29 mouse cellular contexts compared by ENCODE assay signal in the genomic region with DNA sequence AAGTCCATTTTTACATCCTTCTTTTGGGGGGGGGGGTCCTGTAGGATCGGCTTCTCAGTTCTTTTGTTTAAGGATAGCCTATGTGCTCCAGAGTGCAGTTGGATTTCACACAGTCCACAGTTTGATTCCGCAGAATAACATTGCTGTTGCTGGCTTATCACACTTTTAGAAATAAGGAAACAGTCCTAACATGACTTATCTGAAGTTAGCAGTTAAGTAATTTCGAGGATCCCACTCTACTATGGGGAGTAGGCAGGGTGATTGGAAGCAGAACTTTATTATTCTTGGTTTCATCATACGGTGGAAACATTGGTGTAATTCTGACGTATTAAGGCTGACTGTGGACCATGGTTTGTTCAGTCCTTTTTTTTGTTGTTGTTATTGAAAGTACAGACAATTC. TPM values are rescaled to one million over a fixed set of nuclear protein-coding genes. Genes with fewer than 3 reads are reported as not detected.
A peak's percentile ranks its signal among the peaks of the same experiment; 100 is the strongest.
DNase-seq lines count a peak whose midpoint lies in the region; ATAC-seq and TF ChIP-seq lines count a peak whose summit lies in the region.
"Had no signal": no experiment of that assay in that cellular context is flagged by ENCODE, and none has a peak within 500 bp of the region (broad histone marks: within the 10 kb centered on the region; RNA-seq: fewer than 3 reads in every experiment).

No protein-coding gene starts in this region.

- 66% methylated on average over 5 of the region's 5 CpGs for WGBS in liver, embryonic 12.5 days (ENCODE audit: insufficient replicate concordance)
- WGBS in liver, postnatal 0 days (ENCODE audit: insufficient replicate concordance), result 70% methylated on average over 5 of the region's 5 CpGs

- DNase-seq in heart, adult 11 months, result peak; percentile 37
- no peak for DNase-seq in heart, postnatal 10 days
- DNase-seq in liver, postnatal 0 days, result no peak
- peak; percentile 76 for DNase-seq in MEL (ENCODE audit: low read depth, low spot score)
- DNase-seq: adrenal gland, adult 8-10 months; adrenal gland, postnatal 25 days; cerebellum, adult 11-12 months; cerebellum, adult 8-10 months; cerebellum, postnatal 10 days; cerebellum, postnatal 36 days; embryo, embryonic 11 days; gastrocnemius, postnatal 10 days; gastrocnemius, postnatal 36 days; heart, postnatal 36 days had no signal

- no peak for TF ChIP-seq EP300 in liver, postnatal 0 days (IDR thresholded peaks at IDR 0.05; ENCODE audit: low read depth)
- peak; percentile 90 to 92 for TF ChIP-seq EP300 in MEL (IDR thresholded peaks at IDR 0.05; ENCODE audit: low read depth in 1 of 2, low read length in 2 of 2)

- H3K36me3 ChIP-seq in liver, embryonic 12.5 days, result peaks cover 96% of the 10 kb centered on the region
- H3K36me3 ChIP-seq in liver, postnatal 0 days (replicated peaks; ENCODE audit: insufficient read depth, low read length), result peaks cover 76% of the 10 kb centered on the region
- H3K36me3 ChIP-seq in MEL (ENCODE audit: control insufficient read depth in 1 of 2, insufficient read depth in 2 of 2, low read length in 2 of 2), result peaks cover 33 to 72% of the 10 kb centered on the region in 2 experiments
- H3K36me3 ChIP-seq: forebrain, embryonic 15.5 days had no signal

- ATAC-seq in liver, embryonic 12.5 days, result no peak
- ATAC-seq in liver, postnatal 0 days, result no peak
- 0 out of 2 replicates have a peak, but pooled peaks have one; percentile 18 for ATAC-seq in megakaryocyte-erythroid progenitor cell, adult 5-6 weeks (replicated peaks; ENCODE audit: low FRiP score, low TSS enrichment, poor library complexity, severe bottlenecking)
- ATAC-seq in CD4-positive, CD25-positive, alpha-beta regulatory T cell, adult 4 months, result no peak
- ATAC-seq: activated CD4-positive, CD25-positive, alpha-beta regulatory T cell, adult 4 months; forebrain, embryonic 15.5 days; hindbrain, embryonic 16.5 days had no signal

- no peak overlapping the region for H3K4me2 ChIP-seq in liver, embryonic 12.5 days
- H3K4me2 ChIP-seq in liver, postnatal 0 days (ENCODE audit: low read depth, low read length), result no peak overlapping the region
- H3K4me2 ChIP-seq: embryonic facial prominence, embryonic 13.5 days; forebrain, embryonic 12.5 days; forebrain, embryonic 15.5 days; heart, embryonic 11.5 days; hindbrain, embryonic 13.5 days had no signal

- H3K79me2 ChIP-seq in MEL (ENCODE audit: control insufficient read depth, insufficient read depth, low read length, poor library complexity), result peaks cover 1% of the 10 kb centered on the region; the same call in 1 of the 2 replicates

- no peak for TF ChIP-seq POLR2A in MEL (IDR thresholded peaks at IDR 0.05; ENCODE audit: control insufficient read depth in 1 of 2, insufficient read depth in 1 of 2, low read depth in 1 of 2, low read length in 2 of 2, poor library complexity in 1 of 2)

- no peak overlapping the region for H3K4me3 ChIP-seq in liver, embryonic 12.5 days
- no peak overlapping the region for H3K4me3 ChIP-seq in liver, postnatal 0 days (ENCODE audit: low read depth, low read length)
- no peak overlapping the region for H3K4me3 ChIP-seq in MEL (ENCODE audit: control insufficient read depth in 1 of 2, insufficient read depth in 1 of 2, low read depth in 2 of 2, low read length in 2 of 2)
- H3K4me3 ChIP-seq: embryonic facial prominence, embryonic 10.5 days; embryonic facial prominence, embryonic 13.5 days; erythroblast, embryonic 14.5 days; forebrain, embryonic 12.5 days; forebrain, embryonic 15.5 days; hindbrain, embryonic 10.5 days; hindbrain, embryonic 13.5 days had no signal

- H3K27ac ChIP-seq in liver, embryonic 12.5 days, result 0 out of 2 replicates have a peak overlapping the region, but pooled peaks have one; percentile 62
- H3K27ac ChIP-seq in liver, postnatal 0 days (ENCODE audit: low read depth), result no peak overlapping the region
- peak overlapping the region; percentile 92 for H3K27ac ChIP-seq in MEL (ENCODE audit: control insufficient read depth, low read depth, low read length)
- H3K27ac ChIP-seq: embryonic facial prominence, embryonic 10.5 days; embryonic facial prominence, embryonic 13.5 days; forebrain, embryonic 12.5 days; forebrain, embryonic 15.5 days; hindbrain, embryonic 10.5 days; hindbrain, embryonic 13.5 days had no signal

- H3K9ac ChIP-seq in liver, embryonic 12.5 days, result no peak overlapping the region
- H3K9ac ChIP-seq in liver, postnatal 0 days (replicated peaks), result no peak overlapping the region
- no peak overlapping the region for H3K9ac ChIP-seq in MEL (ENCODE audit: control insufficient read depth, low read depth, low read length, poor library complexity, severe bottlenecking)
- H3K9ac ChIP-seq: embryonic facial prominence, embryonic 13.5 days; forebrain, embryonic 12.5 days; forebrain, embryonic 15.5 days; hindbrain, embryonic 13.5 days had no signal

- H3K27me3 ChIP-seq in liver, embryonic 12.5 days (replicated peaks), result no peaks in the 10 kb centered on the region
- no peaks in the 10 kb centered on the region for H3K27me3 ChIP-seq in liver, postnatal 0 days (ENCODE audit: insufficient read depth, low read length)
- H3K27me3 ChIP-seq in MEL (ENCODE audit: control insufficient read depth in 1 of 2, insufficient read depth in 2 of 2, low read length in 2 of 2), result no peaks in the 10 kb centered on the region
- H3K27me3 ChIP-seq: CH12.LX; embryonic facial prominence, embryonic 13.5 days; forebrain, embryonic 12.5 days; forebrain, embryonic 15.5 days; hindbrain, embryonic 13.5 days had no signal

- no peak for TF ChIP-seq CTCF in liver, postnatal 0 days (IDR thresholded peaks at IDR 0.05; ENCODE audit: low read depth)
- no peak for TF ChIP-seq CTCF in MEL (IDR thresholded peaks at IDR 0.05 in 2 of 3, conservative IDR thresholded peaks at IDR 0.05 in 1 of 3; ENCODE audit: control insufficient read depth in 1 of 3, insufficient read depth in 1 of 3, low read depth in 2 of 3, low read length in 3 of 3, poor library complexity in 1 of 3, severe bottlenecking in 1 of 3)

- TF ChIP-seq RAD21 in MEL (IDR thresholded peaks at IDR 0.05; ENCODE audit: low read depth, low read length), result no peak; the same call in 1 of the 2 replicates

- peaks cover 89% of the 10 kb centered on the region for H3K4me1 ChIP-seq in liver, embryonic 12.5 days
- H3K4me1 ChIP-seq in liver, postnatal 0 days (ENCODE audit: insufficient read depth), result peaks cover 15% of the 10 kb centered on the region
- H3K4me1 ChIP-seq in MEL (ENCODE audit: control insufficient read depth in 1 of 2, insufficient read depth in 2 of 2, low read length in 2 of 2), result peaks cover 16 to 29% of the 10 kb centered on the region in 2 experiments

- intact Hi-C loops in heart, postnatal 10 days (cut with DNase I), result no loop called here

- no peaks in the 10 kb centered on the region for H3K9me3 ChIP-seq in liver, embryonic 12.5 days (replicated peaks)
- no peaks in the 10 kb centered on the region for H3K9me3 ChIP-seq in liver, postnatal 0 days (ENCODE audit: low read length)
- H3K9me3 ChIP-seq in MEL (replicated peaks; ENCODE audit: insufficient read depth, low read length), result no peaks in the 10 kb centered on the region
- H3K9me3 ChIP-seq: embryonic facial prominence, embryonic 10.5 days; embryonic facial prominence, embryonic 13.5 days; forebrain, embryonic 12.5 days; forebrain, embryonic 15.5 days; G1E; hindbrain, embryonic 10.5 days; hindbrain, embryonic 13.5 days had no signal

TF ChIP-seq in MEL, 35 proteins besides CTCF, POLR2A, EP300 and RAD21 (continues in another document):
- TF ChIP-seq ZC3H11A (IDR thresholded peaks at IDR 0.05; ENCODE audit: low read depth, low read length) (no peak), TBP (IDR thresholded peaks at IDR 0.05; ENCODE audit: low read depth, low read length) (no peak), POLR2AphosphoS2 (IDR thresholded peaks at IDR 0.05; ENCODE audit: low read length) (peak; percentile 48; the same call in 1 of the 2 replicates), ZNF384 (IDR thresholded peaks at IDR 0.05; ENCODE audit: low read depth, low read length) (no peak), GATA1 (IDR thresholded peaks at IDR 0.05; ENCODE audit: low read depth, low read length) (peak; percentile 76), KAT2A (conservative IDR thresholded peaks at IDR 0.05; ENCODE audit: low read depth, low read length) (peak; percentile 54; the same call in 1 of the 2 replicates), USF2 (IDR thresholded peaks at IDR 0.05; ENCODE audit: borderline replicate concordance in 1 of 2, insufficient read depth in 1 of 2, low read depth in 1 of 2, low read length in 2 of 2) (no peak), JUND (IDR thresholded peaks at IDR 0.05; ENCODE audit: low read depth, low read length) (no peak), TAL1 (IDR thresholded peaks at IDR 0.05; ENCODE audit: low read length) (peak; percentile 42), MAX (IDR thresholded peaks at IDR 0.05; ENCODE audit: low read length) (peak; percentile 62), E2F4 (IDR thresholded peaks at IDR 0.05; ENCODE audit: borderline replicate concordance, low read depth, low read length) (no peak), ETS1 (IDR thresholded peaks at IDR 0.05; ENCODE audit: low read depth, low read length) (peak; percentile 87), MAFK (IDR thresholded peaks at IDR 0.05; ENCODE audit: borderline replicate concordance, low read depth, low read length) (peak; percentile 46; the same call in 1 of the 2 replicates)

RNA-seq across cellular contexts. Expression of gene Nadk2, which starts 19.6 kb away (rescaled TPM):
- total RNA-seq in heart, postnatal 10 days (2021), result 10 to 100 TPM; 41.3 to 46.5 TPM
- 139 and 143 TPM in 2 replicates for polyA plus RNA-seq in liver, embryonic 12.5 days (2016; fragmentation: Nextera tagmentation; extraction: Ambion mirVana)
- 57.6 and 59.0 TPM in 2 replicates for polyA plus RNA-seq in liver, postnatal 0 days (2015; fragmentation: Nextera tagmentation; extraction: Ambion mirVana)
- 168 and 221 TPM in 2 replicates for total RNA-seq in MEL (2012; rRNA removed)
- polyA plus RNA-seq in MEL (2012; ENCODE audit: insufficient read depth in 1 of 2, insufficient read length in 2 of 2, low read depth in 1 of 2, low replicate concordance in 2 of 2, missing spikeins in 1 of 2), result 100 to 1,000 TPM; 361 to 659 TPM
- total RNA-seq in megakaryocyte-erythroid progenitor cell, adult 5-6 weeks (2014; fragmentation: Nextera tagmentation), result 100 and 113 TPM in 2 replicates
- total RNA-seq in megakaryocyte-erythroid progenitor cell, adult 5-6 weeks (2017), result 151 and 170 TPM in 2 replicates
- polyA plus RNA-seq in CD4-positive, CD25-positive, alpha-beta regulatory T cell, adult 4 months (2017; shearing (Covaris generic)), result 1 to 10 TPM; 3.7 to 6.0 TPM

RNA-seq across cellular contexts. Expression of gene Lmbrd2, which starts 49.7 kb away (rescaled TPM):
- 10 to 100 TPM; 14.6 to 17.6 TPM for total RNA-seq in heart, postnatal 10 days (2021)
- polyA plus RNA-seq in liver, embryonic 12.5 days (2016; fragmentation: Nextera tagmentation; extraction: Ambion mirVana), result 1.4 and 2.2 TPM in 2 replicates
- 1.5 and 1.8 TPM in 2 replicates for polyA plus RNA-seq in liver, postnatal 0 days (2015; fragmentation: Nextera tagmentation; extraction: Ambion mirVana)
- 7.9 and 8.9 TPM in 2 replicates for total RNA-seq in MEL (2012; rRNA removed)
- polyA plus RNA-seq in MEL (2012; ENCODE audit: insufficient read depth in 1 of 2, insufficient read length in 2 of 2, low read depth in 1 of 2, low replicate concordance in 2 of 2, missing spikeins in 1 of 2), result 10 to 100 TPM in 1 of 2 experiments, 1 to 10 TPM in 1; 8.2 to 62.9 TPM
- total RNA-seq in megakaryocyte-erythroid progenitor cell, adult 5-6 weeks (2014; fragmentation: Nextera tagmentation), result 6.8 and 8.0 TPM in 2 replicates
- total RNA-seq in megakaryocyte-erythroid progenitor cell, adult 5-6 weeks (2017), result 22.4 and 23.2 TPM in 2 replicates
- polyA plus RNA-seq in CD4-positive, CD25-positive, alpha-beta regulatory T cell, adult 4 months (2017; shearing (Covaris generic)), result 1 to 10 TPM; 4.2 to 4.9 TPM

Comparison
In these comparisons a context has a peak if more than half of its experiments do, and no peak if none do; other contexts are left out.
1. DNase-seq: peak in heart, adult 11 months (single experiment) and MEL (single experiment); none in heart, postnatal 10 days (0 of 2) and liver, postnatal 0 days (single experiment).